Mouse (Mus musculus): ENCODE results near the gene Thumpd2. TPM values are rescaled to one million over a fixed set of nuclear protein-coding genes. Genes with fewer than 3 reads are reported as not detected.
A peak's percentile ranks its signal among the peaks of the same experiment; 100 is the strongest.

The Thumpd2 gene
- polyA plus RNA-seq, 1 experiment from 2014 or later = 6.9 TPM

DNA sequence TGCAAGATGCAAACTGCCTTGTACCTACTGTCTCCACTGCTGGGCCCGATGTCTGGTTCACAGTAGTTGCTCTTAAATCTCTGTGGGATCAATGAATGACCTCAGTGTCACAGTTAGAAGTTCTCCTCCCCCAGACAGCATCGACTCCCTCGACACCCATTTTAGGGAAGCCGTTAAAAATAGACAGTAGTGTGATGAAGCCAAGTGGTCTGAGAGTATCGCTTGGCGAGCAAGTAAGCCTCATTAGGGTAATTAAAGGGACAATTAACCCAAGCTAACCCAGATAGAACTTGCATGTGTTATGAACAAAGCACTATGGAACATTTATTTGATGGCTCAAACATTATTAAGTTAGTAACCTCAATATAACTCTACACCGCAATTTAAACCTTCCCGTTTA is 59.6 kb downstream of the Thumpd2 start:
- H3K9ac ChIP-seq (ENCODE audit: low read length) = no peak overlapping the region
- ATAC-seq (ENCODE audit: low FRiP score, low TSS enrichment) = no peak
- H3K4me2 ChIP-seq (replicated peaks; ENCODE audit: low read depth) = no peak overlapping the region
- no peak overlapping the region for H3K27ac ChIP-seq (replicated peaks)
- H3K36me3 ChIP-seq (ENCODE audit: control insufficient read depth, insufficient read depth, low read length) = no peaks in the 10 kb centered on the region
- TF ChIP-seq EP300 (optimal IDR thresholded peaks at IDR 0.05) (no peak), CTCF (IDR thresholded peaks at IDR 0.05; ENCODE audit: low read depth) (no peak)
- H3K4me3 ChIP-seq (ENCODE audit: low read depth, low read length) = no peak overlapping the region
- no peaks in the 10 kb centered on the region for H3K27me3 ChIP-seq (ENCODE audit: control insufficient read depth, insufficient read depth, low read length)
- no peaks in the 10 kb centered on the region for H3K9me3 ChIP-seq (ENCODE audit: control insufficient read depth, low read length)
- WGBS = 78% methylated on average over 8 of the region's 8 CpGs
- no peaks in the 10 kb centered on the region for H3K4me1 ChIP-seq (replicated peaks; ENCODE audit: control insufficient read depth, insufficient read depth)
- DNase-seq (ENCODE audit: low spot score) = no peak

- Histone ChIP-seq H3K27me3 (ENCODE audit: control insufficient read depth, insufficient read depth, low read length) (no peaks in the 10 kb centered on the region), H3K4me1 (replicated peaks; ENCODE audit: control insufficient read depth, insufficient read depth) (no peaks in the 10 kb centered on the region), H3K4me3 (ENCODE audit: low read depth, low read length) (no peak overlapping the region), H3K4me2 (replicated peaks; ENCODE audit: low read depth) (no peak overlapping the region), H3K9ac (ENCODE audit: low read length) (no peak overlapping the region), H3K9me3 (ENCODE audit: control insufficient read depth, low read length) (no peaks in the 10 kb centered on the region), H3K36me3 (ENCODE audit: control insufficient read depth, insufficient read depth, low read length) (no peaks in the 10 kb centered on the region), H3K27ac (replicated peaks) (no peak overlapping the region)
- WGBS = 50% methylated on average over 11 of the region's 11 CpGs
- DNase-seq (ENCODE audit: low spot score) = no peak
- no peak for ATAC-seq (ENCODE audit: low FRiP score, low TSS enrichment)
- TF ChIP-seq CTCF (IDR thresholded peaks at IDR 0.05; ENCODE audit: low read depth) (no peak), EP300 (optimal IDR thresholded peaks at IDR 0.05) (no peak)
Measured at GRCm38 (mm10) chr17:81004454-81004853, 60.4 kb downstream of the Thumpd2 start.

DNA sequence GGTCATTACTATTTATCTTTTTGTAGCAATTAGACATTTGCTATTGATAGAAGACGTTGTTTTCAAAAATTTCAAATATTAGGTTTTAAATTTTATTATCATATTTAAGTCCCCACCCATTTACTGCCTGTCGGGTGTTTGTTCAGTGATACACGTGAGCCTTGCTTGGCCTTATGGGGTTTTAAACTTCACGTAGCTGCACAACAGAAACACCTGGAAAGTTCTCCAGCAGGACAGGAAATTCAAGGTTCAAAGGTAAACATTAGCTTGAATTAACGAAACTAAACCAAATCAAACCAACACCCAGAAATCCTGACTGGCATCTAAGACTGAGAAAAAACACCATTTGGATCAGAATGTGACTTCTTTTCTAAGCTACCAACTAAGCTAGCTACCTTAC is 62.8 kb downstream of the Thumpd2 start:
- Histone ChIP-seq H3K4me3 (ENCODE audit: low read depth, low read length) (no peak overlapping the region), H3K9me3 (ENCODE audit: control insufficient read depth, low read length) (no peaks in the 10 kb centered on the region), H3K4me1 (replicated peaks; ENCODE audit: control insufficient read depth, insufficient read depth) (no peaks in the 10 kb centered on the region), H3K27me3 (ENCODE audit: control insufficient read depth, insufficient read depth, low read length) (no peaks in the 10 kb centered on the region), H3K9ac (ENCODE audit: low read length) (no peak overlapping the region), H3K27ac (replicated peaks) (peak overlapping the region; percentile 61; the same call in 1 of the 2 replicates), H3K4me2 (replicated peaks; ENCODE audit: low read depth) (no peak overlapping the region), H3K36me3 (ENCODE audit: control insufficient read depth, insufficient read depth, low read length) (no peaks in the 10 kb centered on the region)
- TF ChIP-seq CTCF (IDR thresholded peaks at IDR 0.05; ENCODE audit: low read depth) = no peak
- no peak for TF ChIP-seq EP300 (optimal IDR thresholded peaks at IDR 0.05)
- peak; percentile 53; the same call in 1 of the 2 replicates for ATAC-seq (ENCODE audit: low FRiP score, low TSS enrichment)
- DNase-seq (ENCODE audit: low spot score) = peak; percentile 34
- 49% methylated on average over 5 of the region's 5 CpGs for WGBS

GRCm38 (mm10) chr17:81001647-81002046 is 63.2 kb downstream of the Thumpd2 start:
- DNase-seq (ENCODE audit: low spot score) (no peak), ATAC-seq (ENCODE audit: low FRiP score, low TSS enrichment) (no peak)
- Histone ChIP-seq H3K27me3 (ENCODE audit: control insufficient read depth, insufficient read depth, low read length) (no peaks in the 10 kb centered on the region), H3K36me3 (ENCODE audit: control insufficient read depth, insufficient read depth, low read length) (no peaks in the 10 kb centered on the region), H3K4me3 (ENCODE audit: low read depth, low read length) (no peak overlapping the region), H3K9me3 (ENCODE audit: control insufficient read depth, low read length) (no peaks in the 10 kb centered on the region), H3K4me2 (replicated peaks; ENCODE audit: low read depth) (no peak overlapping the region), H3K27ac (replicated peaks) (no peak overlapping the region), H3K9ac (ENCODE audit: low read length) (no peak overlapping the region), H3K4me1 (replicated peaks; ENCODE audit: control insufficient read depth, insufficient read depth) (no peaks in the 10 kb centered on the region)
- 88% methylated on average over 4 of the region's 4 CpGs for WGBS
- TF ChIP-seq CTCF (IDR thresholded peaks at IDR 0.05; ENCODE audit: low read depth) (no peak), EP300 (optimal IDR thresholded peaks at IDR 0.05) (no peak)

- no peaks in the 10 kb centered on the region for H3K36me3 ChIP-seq (ENCODE audit: control insufficient read depth, insufficient read depth, low read length)
- H3K9ac ChIP-seq (ENCODE audit: low read length) = no peak overlapping the region
- no peaks in the 10 kb centered on the region for H3K9me3 ChIP-seq (ENCODE audit: control insufficient read depth, low read length)
- TF ChIP-seq CTCF (IDR thresholded peaks at IDR 0.05; ENCODE audit: low read depth) (no peak), EP300 (optimal IDR thresholded peaks at IDR 0.05) (no peak)
- H3K4me3 ChIP-seq (ENCODE audit: low read depth, low read length) = no peak overlapping the region
- H3K4me2 ChIP-seq (replicated peaks; ENCODE audit: low read depth) = no peak overlapping the region
- no peak overlapping the region for H3K27ac ChIP-seq (replicated peaks)
- DNase-seq (ENCODE audit: low spot score) (no peak), ATAC-seq (ENCODE audit: low FRiP score, low TSS enrichment) (no peak)
- no peaks in the 10 kb centered on the region for H3K27me3 ChIP-seq (ENCODE audit: control insufficient read depth, insufficient read depth, low read length)
- 72% methylated on average over 12 of the region's 12 CpGs for WGBS
- no peaks in the 10 kb centered on the region for H3K4me1 ChIP-seq (replicated peaks; ENCODE audit: control insufficient read depth, insufficient read depth)
Measured at GRCm38 (mm10) chr17:81001010-81001409, 63.9 kb downstream of the Thumpd2 start.

DNA sequence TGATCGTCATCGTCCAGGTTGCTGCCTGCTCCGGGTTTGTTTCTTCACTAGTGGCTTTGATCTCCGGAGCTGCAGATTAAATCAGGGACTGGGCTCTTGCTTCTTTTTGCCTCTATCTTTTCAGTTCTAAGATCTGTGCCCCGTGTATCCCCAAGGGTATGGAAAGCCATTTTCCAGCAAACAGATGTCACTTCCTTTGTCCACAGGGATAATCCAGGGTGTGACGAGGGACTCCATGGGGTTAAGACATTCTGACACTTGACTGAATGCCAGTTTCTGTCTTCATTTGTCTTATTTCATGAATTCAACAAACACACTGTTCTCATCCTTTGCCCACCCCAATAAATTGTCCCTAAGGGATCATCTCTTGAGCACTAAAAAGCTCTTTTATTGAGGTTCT is 65.9 kb downstream of the Thumpd2 start:
- no peak overlapping the region for H3K27ac ChIP-seq (replicated peaks)
- no peak for ATAC-seq (ENCODE audit: low FRiP score, low TSS enrichment)
- no peaks in the 10 kb centered on the region for H3K4me1 ChIP-seq (replicated peaks; ENCODE audit: control insufficient read depth, insufficient read depth)
- no peaks in the 10 kb centered on the region for H3K9me3 ChIP-seq (ENCODE audit: control insufficient read depth, low read length)
- no peak overlapping the region for H3K9ac ChIP-seq (ENCODE audit: low read length)
- no peak for DNase-seq (ENCODE audit: low spot score)
- no peak overlapping the region for H3K4me3 ChIP-seq (ENCODE audit: low read depth, low read length)
- H3K36me3 ChIP-seq (ENCODE audit: control insufficient read depth, insufficient read depth, low read length) = no peaks in the 10 kb centered on the region
- TF ChIP-seq EP300 (optimal IDR thresholded peaks at IDR 0.05) = no peak
- no peak for TF ChIP-seq CTCF (IDR thresholded peaks at IDR 0.05; ENCODE audit: low read depth)
- WGBS = 55% methylated on average over 6 of the region's 6 CpGs
- H3K27me3 ChIP-seq (ENCODE audit: control insufficient read depth, insufficient read depth, low read length) = no peaks in the 10 kb centered on the region
- no peak overlapping the region for H3K4me2 ChIP-seq (replicated peaks; ENCODE audit: low read depth)
